Mouse (Mus musculus) heart, postnatal 14 days (tissue): ENCODE measurements around the gene Scap. TPM values are rescaled to one million over a fixed set of nuclear protein-coding genes. Genes with fewer than 3 reads are reported as not detected.

Experiments used
- DNase-seq, 2 experiments: peaks; one replicate each; pipeline ENCODE4 v3.0.0; 2021 to 2022
- intact Hi-C: fragments of 180-260 bp; cut with DNase I; formaldehyde crosslinking; loops from one replicate; pipeline ENCODE4 v1.15.1; 2025
- total RNA-seq, 2 experiments: library from RNA; stranded (reverse); gene quantifications; 2 replicates each; pipeline ENCODE4 v1.2.3; 2021

The Scap gene
- total RNA-seq, 2 experiments from 2014 or later, result 26.4 to 27.6 TPM

DNA sequence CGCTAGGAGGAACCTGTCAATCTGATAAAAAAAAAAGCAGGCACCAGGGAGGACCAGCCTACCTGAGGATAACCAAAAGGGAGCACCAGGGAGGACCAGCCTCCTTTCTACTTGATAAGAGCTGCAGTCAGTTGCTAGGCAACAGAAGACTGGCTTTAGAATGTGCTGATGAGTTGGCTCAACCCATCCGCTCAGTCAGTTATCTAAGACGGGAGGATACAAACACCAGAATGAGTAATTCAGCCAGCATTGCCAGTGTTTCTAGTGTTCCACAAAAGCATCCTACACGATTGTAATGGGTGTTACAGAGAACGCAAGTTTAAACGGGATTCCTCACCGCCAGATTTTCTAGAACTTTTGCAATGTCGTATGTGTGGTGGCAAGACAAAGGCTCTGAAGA lies 98.2 kb downstream of the Scap start:
- intact Hi-C loops, result no loop called here
- DNase-seq, result no peak

DNA sequence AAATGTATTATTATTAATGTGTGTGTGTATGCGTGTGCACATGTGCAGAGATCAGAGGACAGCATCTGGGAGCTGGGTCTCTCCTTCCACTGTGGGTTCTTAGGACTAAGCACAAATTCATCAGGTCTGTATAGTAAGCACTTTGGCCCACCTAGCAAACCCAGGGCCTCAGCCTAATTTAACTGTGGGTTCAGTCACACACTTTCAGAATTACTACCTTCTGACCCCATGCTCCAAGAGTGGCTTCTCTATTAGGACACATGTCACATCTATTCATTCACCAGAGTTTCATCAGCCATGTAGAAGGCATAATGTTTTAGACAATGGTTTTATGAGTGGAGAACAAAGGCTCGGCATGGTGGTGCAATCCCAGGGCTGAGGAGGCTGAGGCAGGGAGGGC lies 100.0 kb downstream of the Scap start:
- no peak for DNase-seq
- intact Hi-C loops, result no loop called here

Other genes starting within 250 kb of the Scap start
- 10 to 100 TPM; 27.7 to 30.6 TPM for gene Smarcc1, start 215.6 kb upstream of the Scap start, total RNA-seq
- gene Dhx30, start 215.5 kb upstream of the Scap start, total RNA-seq, result 10 to 100 TPM; 56.8 to 71.3 TPM
- under 1 TPM; 0.32 to 0.41 TPM for gene Cspg5, start 89.5 kb upstream of the Scap start, total RNA-seq
- gene Elp6, start 28.1 kb upstream of the Scap start, total RNA-seq, result 1 to 10 TPM; 2.4 to 3.8 TPM
- 10 to 100 TPM; 15.4 to 17.6 TPM for gene Ptpn23, start 74.9 kb downstream of the Scap start, total RNA-seq
- 1 to 10 TPM in 1 of 2 experiments, under 1 TPM in 1; 0.69 to 1.5 TPM for gene Ngp, start 86.5 kb downstream of the Scap start, total RNA-seq
- 10 to 100 TPM; 13.3 to 13.4 TPM for gene Klhl18, start 143.4 kb downstream of the Scap start, total RNA-seq
- under 1 TPM; 0.24 to 0.31 TPM for gene Kif9, start 143.7 kb downstream of the Scap start, total RNA-seq
- 10 to 100 TPM; 51.3 to 54.2 TPM for gene Setd2, start 199.3 kb downstream of the Scap start, total RNA-seq